Mouse (Mus musculus) kidney, postnatal 25 days (tissue): ENCODE measurements around the gene Acp2.

ENCODE experiments used
- DNase-seq, 2 experiments: peaks; one replicate each; pipeline ENCODE4 v3.0.0; 2021; ENCODE audit warnings: mixed read lengths in 2 of 2

The Acp2 gene

GRCm38 (mm10) chr2:91256256-91257125, 53.8 kb downstream of the Acp2 start:
- peak; percentile 67 to 87 for DNase-seq

- peak; percentile 58 to 84 for DNase-seq
Measured at GRCm38 (mm10) chr2:91257126-91257980, 54.7 kb downstream of the Acp2 start.

- DNase-seq = peak in 1 of 2 experiments; percentile 49
Measured at GRCm38 (mm10) chr2:91258054-91258453, 55.4 kb downstream of the Acp2 start.

- DNase-seq = peak in 1 of 2 experiments; percentile 14
Measured at GRCm38 (mm10) chr2:91258830-91259229, 56.1 kb downstream of the Acp2 start.

GRCm38 (mm10) chr2:91259493-91259892, 56.8 kb downstream of the Acp2 start:
- peak in 1 of 2 experiments; percentile 22 for DNase-seq
